Mouse (Mus musculus) T-helper 2 cell (primary cell): ENCODE data around the gene Zkscan6.

Experiments
- in situ Hi-C: fragments of 300-600 bp; cut with MboI, MseI; formaldehyde crosslinking; loops from one replicate; pipeline ENCODE4 v1.15.1; 2025; ENCODE audit warnings: high pct_unique_total_duplicates

Gene Zkscan6

GRCm38 (mm10) chr11:65807601-65808000 is 626 bp downstream of the Zkscan6 start:
- in situ Hi-C loops: loop anchor here (10.0 to 25.0 kb wide), 2 partner anchors 820 to 1893 kb away; partner anchors contain the start of gene Elac2

- in situ Hi-C loops: loop anchor here (25.0 kb wide), 1 partner anchor 825 kb away; the partner anchor contains the start of gene Elac2
These were observed 5.1 kb downstream of the Zkscan6 start for GRCm38 (mm10) chr11:65812088-65812487.

- in situ Hi-C loops: loop anchor here (25.0 kb wide), 1 partner anchor 827 kb away; the partner anchor contains the start of gene Elac2
These were observed 7.4 kb downstream of the Zkscan6 start for GRCm38 (mm10) chr11:65814381-65814780.

- in situ Hi-C loops: loop anchor here (25.0 kb wide), 1 partner anchor 829 kb away; the partner anchor contains the start of gene Elac2
These were observed 9.3 kb downstream of the Zkscan6 start for GRCm38 (mm10) chr11:65816237-65816636.

- in situ Hi-C loops: loop anchor here (25.0 kb wide), 1 partner anchor 831 kb away; the partner anchor contains the start of gene Elac2
These were observed 11.2 kb downstream of the Zkscan6 start for GRCm38 (mm10) chr11:65818193-65818592.

- in situ Hi-C loops: loop anchor here (25.0 kb wide), 1 partner anchor 833 kb away; the partner anchor contains the start of gene Elac2
These were observed 13.3 kb downstream of the Zkscan6 start for GRCm38 (mm10) chr11:65820280-65820679.

GRCm38 (mm10) chr11:65820877-65821276 is 13.9 kb downstream of the Zkscan6 start:
- in situ Hi-C loops: loop anchor here (25.0 kb wide), 1 partner anchor 834 kb away; the partner anchor contains the start of gene Elac2

- in situ Hi-C loops: loop anchor here (25.0 kb wide), 1 partner anchor 837 kb away; the partner anchor contains the start of gene Elac2
These were observed 17.6 kb downstream of the Zkscan6 start for GRCm38 (mm10) chr11:65824556-65824955.

GRCm38 (mm10) chr11:65838999-65839398 is 32.0 kb downstream of the Zkscan6 start:
- in situ Hi-C loops: no loop called here

GRCm38 (mm10) chr11:65846446-65846845 is 39.5 kb downstream of the Zkscan6 start:
- in situ Hi-C loops: no loop called here

- in situ Hi-C loops: no loop called here
These were observed 45.1 kb downstream of the Zkscan6 start for GRCm38 (mm10) chr11:65852066-65852465.

GRCm38 (mm10) chr11:65861476-65861875 is 54.5 kb downstream of the Zkscan6 start:
- in situ Hi-C loops: no loop called here

GRCm38 (mm10) chr11:65877146-65877775 is 70.3 kb downstream of the Zkscan6 start:
- in situ Hi-C loops: loop anchor here (25.0 kb wide), 1 partner anchor 365 kb away; no protein-coding TSS in a partner anchor
